Mouse (Mus musculus): ENCODE results near the gene Rtkn2. TPM values are rescaled to one million over a fixed set of nuclear protein-coding genes. Genes with fewer than 3 reads are reported as not detected.
A peak's percentile ranks its signal among the peaks of the same experiment; 100 is the strongest.

Gene Rtkn2
- polyA plus RNA-seq, 1 experiment, result 0.09 TPM

- H3K4me1 ChIP-seq (ENCODE audit: control insufficient read depth, insufficient read depth, insufficient read length), result peaks cover 6% of the 10 kb centered on the region; the same call in 1 of the 2 replicates
- no peaks in the 10 kb centered on the region for H3K27me3 ChIP-seq (ENCODE audit: control insufficient read depth, insufficient read depth, low read length)
- H3K27ac ChIP-seq (ENCODE audit: insufficient read depth, low read length), result no peak overlapping the region
- no peak for TF ChIP-seq POLR2A (IDR thresholded peaks at IDR 0.05; ENCODE audit: low read depth, low read length)
- no peak for TF ChIP-seq CTCF (IDR thresholded peaks at IDR 0.05; ENCODE audit: extremely low read depth, insufficient read depth, insufficient read length, insufficient replicate concordance)
- 77% methylated on average over 6 of the region's 6 CpGs for WGBS
- DNase-seq (ENCODE audit: low read depth in 1 of 2, low spot score in 2 of 2), result no peak
- no peak overlapping the region for H3K4me3 ChIP-seq (ENCODE audit: extremely low read depth, insufficient read depth, insufficient read length)
- H3K36me3 ChIP-seq (ENCODE audit: control insufficient read depth, insufficient read depth, low read length), result peaks cover 24% of the 10 kb centered on the region
These were observed 123.2 kb downstream of the Rtkn2 start for GRCm38 (mm10) chr10:68102566-68102965.

GRCm38 (mm10) chr10:68103078-68103855 lies 123.9 kb downstream of the Rtkn2 start:
- Histone ChIP-seq H3K4me3 (ENCODE audit: extremely low read depth, insufficient read depth, insufficient read length) (no peak overlapping the region), H3K27ac (ENCODE audit: insufficient read depth, low read length) (no peak overlapping the region), H3K36me3 (ENCODE audit: control insufficient read depth, insufficient read depth, low read length) (peaks cover 20% of the 10 kb centered on the region), H3K27me3 (ENCODE audit: control insufficient read depth, insufficient read depth, low read length) (no peaks in the 10 kb centered on the region), H3K4me1 (ENCODE audit: control insufficient read depth, insufficient read depth, insufficient read length) (peaks cover 6% of the 10 kb centered on the region; the same call in 1 of the 2 replicates)
- no peak for TF ChIP-seq POLR2A (IDR thresholded peaks at IDR 0.05; ENCODE audit: low read depth, low read length)
- no peak for TF ChIP-seq CTCF (IDR thresholded peaks at IDR 0.05; ENCODE audit: extremely low read depth, insufficient read depth, insufficient read length, insufficient replicate concordance)
- DNase-seq (ENCODE audit: low read depth in 1 of 2, low spot score in 2 of 2), result no peak
- WGBS, result 87% methylated on average over 6 of the region's 6 CpGs

- peaks cover 15% of the 10 kb centered on the region for H3K36me3 ChIP-seq (ENCODE audit: control insufficient read depth, insufficient read depth, low read length)
- peak overlapping the region; percentile 43 for H3K27ac ChIP-seq (ENCODE audit: insufficient read depth, low read length)
- 78% methylated on average over 5 of the region's 5 CpGs for WGBS
- TF ChIP-seq CTCF (IDR thresholded peaks at IDR 0.05; ENCODE audit: extremely low read depth, insufficient read depth, insufficient read length, insufficient replicate concordance) (no peak), POLR2A (IDR thresholded peaks at IDR 0.05; ENCODE audit: low read depth, low read length) (no peak)
- H3K4me1 ChIP-seq (ENCODE audit: control insufficient read depth, insufficient read depth, insufficient read length), result peaks cover 6% of the 10 kb centered on the region; the same call in 1 of the 2 replicates
- H3K4me3 ChIP-seq (ENCODE audit: extremely low read depth, insufficient read depth, insufficient read length), result no peak overlapping the region
- DNase-seq (ENCODE audit: low read depth in 1 of 2, low spot score in 2 of 2), result no peak
- no peaks in the 10 kb centered on the region for H3K27me3 ChIP-seq (ENCODE audit: control insufficient read depth, insufficient read depth, low read length)
These were observed 124.6 kb downstream of the Rtkn2 start for GRCm38 (mm10) chr10:68103988-68104387.

DNA sequence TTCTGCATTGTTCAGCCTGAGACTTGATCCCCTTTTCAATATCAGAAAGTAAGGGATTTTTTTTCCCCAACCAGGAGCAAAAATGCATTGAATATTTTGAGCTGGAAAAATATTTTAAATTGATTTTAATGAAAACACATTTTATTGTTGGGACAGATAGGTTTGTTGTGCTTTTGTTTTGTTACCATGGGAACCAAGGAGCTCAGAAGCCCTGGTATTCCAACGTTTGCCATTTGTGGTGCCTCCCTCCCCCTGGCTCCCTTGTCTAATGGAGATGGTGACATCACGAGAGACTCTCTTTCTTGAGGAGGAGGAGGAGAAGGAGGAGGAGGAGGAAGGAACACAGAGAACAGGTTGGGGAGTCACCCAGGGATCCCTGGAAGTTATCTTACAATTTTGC lies 125.1 kb downstream of the Rtkn2 start:
- DNase-seq (ENCODE audit: low read depth in 1 of 2, low spot score in 2 of 2), result no peak
- H3K4me3 ChIP-seq (ENCODE audit: extremely low read depth, insufficient read depth, insufficient read length), result no peak overlapping the region
- TF ChIP-seq CTCF (IDR thresholded peaks at IDR 0.05; ENCODE audit: extremely low read depth, insufficient read depth, insufficient read length, insufficient replicate concordance) (no peak), POLR2A (IDR thresholded peaks at IDR 0.05; ENCODE audit: low read depth, low read length) (no peak)
- H3K27ac ChIP-seq (ENCODE audit: insufficient read depth, low read length), result peak overlapping the region; percentile 62
- H3K36me3 ChIP-seq (ENCODE audit: control insufficient read depth, insufficient read depth, low read length), result peaks cover 15% of the 10 kb centered on the region
- peaks cover 6% of the 10 kb centered on the region; the same call in 1 of the 2 replicates for H3K4me1 ChIP-seq (ENCODE audit: control insufficient read depth, insufficient read depth, insufficient read length)
- WGBS, result 44% methylated on average over 2 of the region's 2 CpGs
- H3K27me3 ChIP-seq (ENCODE audit: control insufficient read depth, insufficient read depth, low read length), result no peaks in the 10 kb centered on the region

DNA sequence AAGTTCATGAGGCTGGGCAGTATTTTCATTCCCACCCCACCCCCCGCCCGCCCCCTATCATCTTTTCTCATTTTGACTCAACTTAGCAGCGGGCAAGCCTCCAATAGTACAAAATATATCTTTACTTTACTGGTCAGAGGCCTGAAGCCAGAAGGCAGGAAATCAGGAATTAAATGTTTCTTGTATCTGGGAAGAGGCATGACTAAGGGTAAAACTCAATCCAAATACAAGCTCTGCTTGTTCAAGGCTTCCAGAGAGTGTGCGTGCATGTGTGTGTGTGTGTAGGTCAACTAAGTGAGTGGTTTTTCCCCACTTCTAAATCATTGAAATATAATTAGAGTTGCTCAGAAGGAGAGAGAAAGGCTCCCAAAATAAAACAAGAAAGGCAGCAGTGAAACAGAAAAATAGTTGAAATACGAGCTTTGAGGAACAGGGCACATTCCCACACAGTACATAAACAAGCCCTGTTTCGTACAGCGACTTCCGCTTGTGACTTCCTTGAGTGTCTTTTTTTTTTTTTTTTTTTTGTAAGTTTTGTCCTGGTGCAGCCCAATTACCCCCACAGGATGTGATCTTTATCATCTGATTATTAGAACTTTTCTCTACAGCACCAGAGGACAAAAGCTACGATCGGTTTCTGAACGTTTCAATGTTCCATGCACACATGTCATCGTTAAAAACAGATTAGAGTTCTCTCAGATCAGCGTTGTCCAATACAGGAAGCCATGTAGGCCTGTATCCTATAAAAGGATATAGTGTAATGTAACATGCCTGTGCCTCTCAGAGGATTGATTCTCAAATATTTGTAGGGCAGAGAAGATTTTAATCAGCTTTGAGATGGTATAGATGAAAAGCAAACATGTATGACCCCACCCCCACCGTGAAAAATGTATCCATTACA lies 125.8 kb downstream of the Rtkn2 start:
- H3K4me3 ChIP-seq (ENCODE audit: extremely low read depth, insufficient read depth, insufficient read length), result no peak overlapping the region
- WGBS, result 29% methylated on average over 14 of the region's 14 CpGs
- no peak for TF ChIP-seq POLR2A (IDR thresholded peaks at IDR 0.05; ENCODE audit: low read depth, low read length)
- TF ChIP-seq CTCF (IDR thresholded peaks at IDR 0.05; ENCODE audit: extremely low read depth, insufficient read depth, insufficient read length, insufficient replicate concordance), result no peak
- H3K4me1 ChIP-seq (ENCODE audit: control insufficient read depth, insufficient read depth, insufficient read length), result peaks cover 6% of the 10 kb centered on the region; the same call in 1 of the 2 replicates
- peak overlapping the region; percentile 62 for H3K27ac ChIP-seq (ENCODE audit: insufficient read depth, low read length)
- DNase-seq (ENCODE audit: low read depth in 1 of 2, low spot score in 2 of 2), result peak in 1 of 2 experiments; percentile 45
- H3K27me3 ChIP-seq (ENCODE audit: control insufficient read depth, insufficient read depth, low read length), result no peaks in the 10 kb centered on the region
- H3K36me3 ChIP-seq (ENCODE audit: control insufficient read depth, insufficient read depth, low read length), result peaks cover 14% of the 10 kb centered on the region

GRCm38 (mm10) chr10:68106351-68106950 lies 127.1 kb downstream of the Rtkn2 start:
- peaks cover 6% of the 10 kb centered on the region; the same call in 1 of the 2 replicates for H3K4me1 ChIP-seq (ENCODE audit: control insufficient read depth, insufficient read depth, insufficient read length)
- no peak overlapping the region for H3K27ac ChIP-seq (ENCODE audit: insufficient read depth, low read length)
- 89% methylated on average over 9 of the region's 9 CpGs for WGBS
- peaks cover 6% of the 10 kb centered on the region for H3K36me3 ChIP-seq (ENCODE audit: control insufficient read depth, insufficient read depth, low read length)
- no peak for TF ChIP-seq POLR2A (IDR thresholded peaks at IDR 0.05; ENCODE audit: low read depth, low read length)
- TF ChIP-seq CTCF (IDR thresholded peaks at IDR 0.05; ENCODE audit: extremely low read depth, insufficient read depth, insufficient read length, insufficient replicate concordance), result no peak
- no peak for DNase-seq (ENCODE audit: low read depth in 1 of 2, low spot score in 2 of 2)
- H3K27me3 ChIP-seq (ENCODE audit: control insufficient read depth, insufficient read depth, low read length), result no peaks in the 10 kb centered on the region
- H3K4me3 ChIP-seq (ENCODE audit: extremely low read depth, insufficient read depth, insufficient read length), result no peak overlapping the region

Data from spleen, adult 2 months (tissue).